Mouse (Mus musculus): ENCODE results near the gene Ang. TPM values are rescaled to one million over a fixed set of nuclear protein-coding genes. Genes with fewer than 3 reads are reported as not detected.

Gene Ang
- polyA plus RNA-seq, 1 experiment from 2014 or later: 3.8 TPM

DNA sequence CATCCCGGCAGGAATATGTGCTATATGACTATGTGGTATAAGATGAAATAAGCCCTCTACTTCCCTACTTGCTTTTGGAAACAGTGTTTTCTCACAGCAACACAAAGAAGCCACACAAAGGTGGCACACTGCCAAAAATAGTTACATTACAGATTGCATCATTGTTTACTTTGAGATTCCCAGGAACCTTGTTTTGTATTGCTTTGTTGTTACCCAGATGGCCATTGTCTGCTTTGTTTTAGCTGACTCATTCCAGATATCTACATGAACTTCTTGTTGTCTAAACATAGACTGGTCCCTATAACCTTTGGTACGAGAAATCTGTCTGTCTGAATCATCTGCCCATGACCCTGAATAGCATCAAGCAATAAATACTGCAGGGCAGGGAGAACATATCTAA lies 49.4 kb downstream of the Ang start:
- no peaks in the 10 kb centered on the region for H3K9me3 ChIP-seq
- no peak for ATAC-seq (replicated peaks)
- H3K27me3 ChIP-seq: no peaks in the 10 kb centered on the region
- H3K36me3 ChIP-seq: no peaks in the 10 kb centered on the region
- H3K4me3 ChIP-seq: no peak overlapping the region
- no peak overlapping the region for H3K4me2 ChIP-seq (replicated peaks)
- no peak overlapping the region for H3K27ac ChIP-seq (replicated peaks)
- H3K4me1 ChIP-seq: no peaks in the 10 kb centered on the region
- WGBS: 67% methylated on average over 2 of the region's 2 CpGs
- no peak overlapping the region for H3K9ac ChIP-seq (replicated peaks)

DNA sequence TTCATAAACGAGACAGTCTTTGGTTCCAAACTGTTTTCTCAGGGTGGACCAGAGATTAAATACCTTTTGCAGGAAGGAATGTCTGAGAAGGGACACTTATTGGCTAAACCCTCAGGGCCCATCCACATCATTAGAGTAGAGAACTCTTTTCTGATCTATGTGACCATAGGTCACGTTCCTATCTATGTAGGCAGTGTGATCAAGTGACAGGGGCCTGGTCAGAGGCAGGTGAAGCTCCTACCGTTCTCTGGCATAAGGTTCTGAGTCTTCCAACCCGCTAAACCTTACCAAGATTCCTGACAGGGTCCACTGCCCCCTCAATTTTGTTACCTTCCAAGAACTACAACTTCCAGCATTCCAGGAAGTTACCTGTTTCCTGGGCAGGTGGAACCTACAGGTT lies 51.2 kb downstream of the Ang start:
- Histone ChIP-seq H3K9me3 (no peaks in the 10 kb centered on the region), H3K27ac (replicated peaks) (no peak overlapping the region), H3K27me3 (no peaks in the 10 kb centered on the region), H3K4me3 (no peak overlapping the region), H3K9ac (replicated peaks) (no peak overlapping the region), H3K36me3 (no peaks in the 10 kb centered on the region), H3K4me1 (no peaks in the 10 kb centered on the region; the same call in 1 of the 2 replicates), H3K4me2 (replicated peaks) (no peak overlapping the region)
- 86% methylated on average over 4 of the region's 4 CpGs for WGBS
- no peak for ATAC-seq (replicated peaks)

DNA sequence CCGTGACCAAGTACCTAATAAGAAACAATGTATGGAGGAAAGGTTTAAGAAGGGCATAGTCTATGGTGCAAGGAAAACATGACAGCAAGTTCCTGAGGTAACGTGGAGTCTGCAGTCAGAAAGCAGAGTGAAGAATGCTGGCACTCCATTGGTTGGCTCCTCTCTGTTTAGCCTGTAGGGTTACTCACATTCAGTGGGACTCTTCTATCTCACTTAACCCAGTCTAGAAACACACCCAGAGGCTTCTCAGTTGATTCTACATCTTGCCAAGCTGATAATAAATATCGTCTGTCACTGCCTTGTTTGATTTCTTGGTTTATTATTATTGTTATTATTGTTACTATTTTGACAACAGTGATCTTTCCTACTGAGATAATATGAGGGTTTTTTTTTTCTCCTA lies 51.6 kb downstream of the Ang start:
- 82% methylated on average over 3 of the region's 3 CpGs for WGBS
- Histone ChIP-seq H3K4me3 (no peak overlapping the region), H3K27ac (replicated peaks) (no peak overlapping the region), H3K9ac (replicated peaks) (no peak overlapping the region), H3K4me2 (replicated peaks) (no peak overlapping the region), H3K9me3 (no peaks in the 10 kb centered on the region), H3K27me3 (no peaks in the 10 kb centered on the region), H3K36me3 (no peaks in the 10 kb centered on the region), H3K4me1 (no peaks in the 10 kb centered on the region; the same call in 1 of the 2 replicates)
- ATAC-seq (replicated peaks): no peak

DNA sequence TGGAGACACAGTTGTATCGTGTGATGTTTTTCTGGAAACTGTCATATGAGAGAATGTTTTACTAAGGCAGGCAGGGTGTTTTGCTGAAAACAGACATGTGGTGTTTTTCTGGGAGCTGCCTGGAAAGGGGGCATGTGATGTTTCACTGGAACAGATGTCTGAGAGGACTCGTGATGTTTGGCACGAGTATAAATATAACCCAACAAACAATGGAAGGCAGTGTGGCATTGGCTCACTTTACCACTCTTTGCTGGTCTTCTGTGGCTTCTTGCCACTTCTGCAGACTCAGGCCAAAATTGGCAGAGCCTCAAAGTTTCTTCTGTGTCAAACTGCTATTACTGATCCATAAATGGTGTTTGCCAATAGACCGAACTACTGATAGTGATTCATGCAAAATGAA lies 52.3 kb downstream of the Ang start:
- no peak overlapping the region for H3K9ac ChIP-seq (replicated peaks)
- H3K4me2 ChIP-seq (replicated peaks): no peak overlapping the region
- H3K27ac ChIP-seq (replicated peaks): no peak overlapping the region
- no peaks in the 10 kb centered on the region for H3K27me3 ChIP-seq
- H3K4me1 ChIP-seq: no peaks in the 10 kb centered on the region; the same call in 1 of the 2 replicates
- WGBS: 62% methylated on average over 4 of the region's 4 CpGs
- no peaks in the 10 kb centered on the region for H3K9me3 ChIP-seq
- no peaks in the 10 kb centered on the region for H3K36me3 ChIP-seq
- H3K4me3 ChIP-seq: no peak overlapping the region
- no peak for ATAC-seq (replicated peaks)

DNA sequence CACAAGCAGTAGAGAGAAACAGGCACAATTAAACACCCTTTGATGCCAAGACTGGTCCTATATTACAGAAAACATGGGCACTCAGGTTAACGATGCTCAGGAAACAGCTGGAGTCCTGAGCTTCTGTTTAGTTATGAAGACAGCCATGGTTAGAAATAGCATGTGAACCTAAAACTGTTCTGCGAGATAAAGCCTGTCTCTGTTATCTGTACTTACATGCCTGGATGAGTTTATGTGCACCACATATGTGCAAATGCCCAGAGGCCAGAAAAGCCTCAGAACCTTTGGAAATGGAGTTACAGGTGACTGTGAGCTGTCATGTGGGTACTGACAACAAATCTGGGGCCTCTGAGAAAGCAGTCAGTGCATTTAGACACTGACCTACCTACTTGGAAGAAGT lies 53.0 kb downstream of the Ang start:
- Histone ChIP-seq H3K4me1 (no peaks in the 10 kb centered on the region; the same call in 1 of the 2 replicates), H3K27me3 (no peaks in the 10 kb centered on the region), H3K9ac (replicated peaks) (no peak overlapping the region), H3K27ac (replicated peaks) (no peak overlapping the region), H3K36me3 (no peaks in the 10 kb centered on the region), H3K9me3 (no peaks in the 10 kb centered on the region), H3K4me2 (replicated peaks) (no peak overlapping the region), H3K4me3 (no peak overlapping the region)
- 78% methylated on average over 2 of the region's 2 CpGs for WGBS
- no peak for ATAC-seq (replicated peaks)

DNA sequence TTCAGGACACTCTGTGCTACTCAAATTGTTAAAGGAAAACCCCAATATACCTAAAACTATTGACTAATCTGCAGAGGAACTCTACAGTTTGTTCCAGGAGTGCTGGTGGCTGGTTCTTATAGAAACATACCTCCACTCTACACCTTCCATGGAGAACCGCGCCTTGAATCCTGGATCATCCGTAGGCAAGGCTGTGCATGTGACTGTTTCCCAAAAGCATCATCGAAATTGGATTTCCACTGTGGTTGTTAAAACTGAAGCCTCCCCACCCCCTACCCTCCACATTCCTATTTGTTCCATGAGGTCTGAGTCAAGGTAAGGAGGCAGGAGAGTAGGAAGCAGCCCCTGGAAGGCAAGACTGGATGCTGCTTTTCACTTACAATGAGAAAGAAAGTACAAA lies 53.5 kb downstream of the Ang start:
- Histone ChIP-seq H3K36me3 (no peaks in the 10 kb centered on the region), H3K4me2 (replicated peaks) (no peak overlapping the region), H3K9me3 (no peaks in the 10 kb centered on the region), H3K27ac (replicated peaks) (no peak overlapping the region), H3K4me3 (no peak overlapping the region), H3K27me3 (no peaks in the 10 kb centered on the region), H3K4me1 (no peaks in the 10 kb centered on the region; the same call in 1 of the 2 replicates), H3K9ac (replicated peaks) (no peak overlapping the region)
- ATAC-seq (replicated peaks): no peak
- 93% methylated on average over 4 of the region's 4 CpGs for WGBS

DNA sequence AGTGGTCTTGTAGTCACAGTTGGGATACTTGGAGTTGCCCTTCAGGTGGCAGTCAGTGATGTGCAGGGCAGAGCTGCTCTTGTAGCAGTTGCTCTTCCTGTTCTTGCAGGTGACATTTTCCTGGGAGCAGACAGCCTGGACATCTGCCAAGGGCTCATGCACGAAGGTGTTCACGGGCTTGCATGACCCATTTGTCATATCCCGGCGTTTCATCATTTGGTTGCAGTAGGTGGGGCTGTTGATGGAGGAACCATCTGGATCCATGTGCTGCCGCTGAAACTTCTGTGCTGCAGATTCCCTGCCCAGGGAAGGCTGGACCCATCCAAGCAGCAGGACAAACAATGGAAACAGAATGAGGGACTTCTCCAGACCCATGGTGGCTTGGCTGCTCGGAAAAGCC lies 54.6 kb downstream of the Ang start:
- no peak overlapping the region for H3K27ac ChIP-seq (replicated peaks)
- no peak overlapping the region for H3K4me3 ChIP-seq
- no peaks in the 10 kb centered on the region for H3K36me3 ChIP-seq
- no peaks in the 10 kb centered on the region for H3K27me3 ChIP-seq
- H3K9ac ChIP-seq (replicated peaks): no peak overlapping the region
- no peak for ATAC-seq (replicated peaks)
- H3K4me2 ChIP-seq (replicated peaks): no peak overlapping the region
- 86% methylated on average over 6 of the region's 6 CpGs for WGBS
- no peaks in the 10 kb centered on the region; the same call in 1 of the 2 replicates for H3K4me1 ChIP-seq
- no peaks in the 10 kb centered on the region for H3K9me3 ChIP-seq

DNA sequence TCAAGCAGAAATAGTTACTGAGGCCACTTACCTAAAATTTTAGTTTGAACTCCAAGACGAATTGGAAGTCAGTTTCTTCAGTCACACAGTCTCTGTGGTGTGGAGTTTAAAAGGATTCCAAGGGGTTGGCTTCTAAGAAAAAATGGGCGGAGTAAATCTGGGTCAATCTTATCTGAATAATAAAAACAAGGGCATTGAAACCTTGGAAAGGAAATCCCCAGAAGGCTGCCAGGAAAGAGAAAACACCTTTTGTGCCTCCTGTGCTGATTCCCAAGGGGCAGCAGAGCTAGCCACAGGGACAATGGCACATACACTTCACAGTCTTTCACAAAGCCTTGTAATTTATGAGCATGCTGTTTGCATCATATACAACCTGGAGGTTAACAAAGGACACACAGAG lies 55.7 kb downstream of the Ang start, which contains the start of gene Rnase1:
Gene Rnase1 (minus strand): TSS at position 101 of the 400 bp plus-strand sequence.
- Histone ChIP-seq H3K27me3 (no peaks in the 10 kb centered on the region), H3K4me2 (replicated peaks) (no peak within 1 kb of the TSS), H3K27ac (replicated peaks) (no peak within 1 kb of the TSS), H3K4me1 (no peaks in the 10 kb centered on the region; the same call in 1 of the 2 replicates), H3K36me3 (no peaks in the 10 kb centered on the region), H3K9me3 (no peaks in the 10 kb centered on the region), H3K9ac (replicated peaks) (no peak within 1 kb of the TSS), H3K4me3 (no peak within 1 kb of the TSS)
- no peak for ATAC-seq (replicated peaks)
- 18% methylated on average over 2 of the region's 2 CpGs for WGBS

DNA sequence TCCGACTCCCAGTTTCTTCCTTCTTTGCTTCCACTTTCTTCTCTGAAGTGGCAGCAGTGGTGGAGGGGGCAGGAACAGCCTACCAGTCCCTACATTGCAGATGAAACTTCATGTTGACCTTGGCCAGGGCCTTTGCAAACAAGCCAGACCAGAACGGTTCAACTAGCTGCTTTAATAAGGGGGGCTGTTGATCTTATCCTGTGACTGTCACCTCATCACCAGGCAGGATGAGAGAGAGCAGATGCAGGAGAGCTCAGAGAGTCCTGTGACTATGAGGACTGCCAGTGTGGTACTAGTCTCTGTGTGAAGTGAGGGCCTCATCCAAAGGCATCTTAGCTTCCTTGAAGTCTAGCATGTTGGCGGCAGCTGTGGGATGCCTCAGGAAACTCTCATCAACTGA lies 57.1 kb downstream of the Ang start:
- H3K27me3 ChIP-seq: no peaks in the 10 kb centered on the region
- no peak overlapping the region for H3K27ac ChIP-seq (replicated peaks)
- no peak overlapping the region for H3K9ac ChIP-seq (replicated peaks)
- H3K36me3 ChIP-seq: no peaks in the 10 kb centered on the region
- H3K9me3 ChIP-seq: no peaks in the 10 kb centered on the region
- WGBS: 74% methylated on average over 3 of the region's 3 CpGs
- H3K4me3 ChIP-seq: no peak overlapping the region
- ATAC-seq (replicated peaks): no peak
- no peak overlapping the region for H3K4me2 ChIP-seq (replicated peaks)
- no peaks in the 10 kb centered on the region; the same call in 1 of the 2 replicates for H3K4me1 ChIP-seq

DNA sequence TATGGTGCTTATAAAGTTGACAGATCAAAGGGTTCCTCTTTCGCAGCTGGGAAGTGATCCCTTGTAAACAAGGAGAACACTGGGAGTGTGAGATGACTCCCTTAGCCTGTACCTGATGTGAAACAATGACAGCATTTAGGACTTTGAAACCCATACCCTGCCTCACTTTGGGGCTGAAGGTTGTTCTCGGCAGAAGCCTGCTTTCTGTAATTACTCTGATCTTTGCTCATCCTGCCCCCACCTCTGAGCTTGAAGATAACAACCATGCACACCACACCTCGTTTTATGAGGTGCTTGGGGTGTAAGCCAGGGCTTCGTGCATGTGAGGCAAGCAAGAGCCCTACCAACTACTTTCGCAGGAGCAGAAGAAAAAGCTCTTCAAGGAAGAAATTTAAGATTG lies 58.2 kb downstream of the Ang start:
- Histone ChIP-seq H3K36me3 (no peaks in the 10 kb centered on the region), H3K27ac (replicated peaks) (no peak overlapping the region), H3K4me2 (replicated peaks) (no peak overlapping the region), H3K9ac (replicated peaks) (no peak overlapping the region), H3K4me1 (no peaks in the 10 kb centered on the region; the same call in 1 of the 2 replicates), H3K4me3 (no peak overlapping the region), H3K9me3 (no peaks in the 10 kb centered on the region), H3K27me3 (no peaks in the 10 kb centered on the region)
- ATAC-seq (replicated peaks): no peak
- WGBS: 75% methylated on average over 5 of the region's 5 CpGs

DNA sequence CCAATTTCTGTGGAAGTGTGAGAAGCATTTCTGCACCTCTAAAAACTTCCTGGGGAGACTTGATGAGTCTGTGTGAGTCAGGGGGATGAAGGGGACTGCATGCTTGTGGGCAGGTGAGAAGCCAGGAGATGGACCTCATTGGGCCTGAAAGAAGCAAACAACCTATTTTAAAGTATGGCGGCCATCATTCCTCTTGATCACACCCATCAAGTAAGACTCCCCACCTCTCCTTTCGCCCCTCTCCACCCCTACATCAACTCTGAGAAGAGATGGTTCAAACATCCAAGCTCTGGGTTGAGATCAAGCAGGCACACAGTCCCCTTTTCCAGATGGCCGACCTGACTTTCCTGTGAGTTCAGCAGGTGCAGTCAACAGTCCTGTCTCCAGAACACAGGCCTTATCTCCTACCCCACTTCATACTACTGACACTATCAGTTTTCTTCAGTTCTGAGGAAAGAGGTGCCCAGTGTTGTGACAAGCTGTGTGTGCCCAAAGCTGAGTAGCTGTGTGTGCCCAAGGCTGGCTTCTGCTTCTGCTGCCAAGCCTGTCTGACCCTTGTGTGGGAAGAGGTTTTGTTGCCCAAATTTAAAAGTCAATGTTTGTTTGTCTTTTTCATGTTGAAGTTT lies 59.4 kb downstream of the Ang start:
- no peak for ATAC-seq (replicated peaks)
- WGBS: 88% methylated on average over 3 of the region's 3 CpGs

More for the DNA sequence above, 59.4 kb downstream of the Ang start:
- Histone ChIP-seq H3K9me3 (no peaks in the 10 kb centered on the region), H3K4me2 (replicated peaks) (no peak overlapping the region), H3K4me3 (no peak overlapping the region), H3K36me3 (no peaks in the 10 kb centered on the region), H3K4me1 (no peaks in the 10 kb centered on the region; the same call in 1 of the 2 replicates), H3K27me3 (no peaks in the 10 kb centered on the region), H3K27ac (replicated peaks) (no peak overlapping the region), H3K9ac (replicated peaks) (no peak overlapping the region)

Data from forebrain, embryonic 15.5 days (tissue).